Mouse (Mus musculus): ENCODE results near the gene Rprd2. TPM values are rescaled to one million over a fixed set of nuclear protein-coding genes. Genes with fewer than 3 reads are reported as not detected.
"Not testable (repeated sequence)": the region's sequence is repeated elsewhere in the genome, so short reads cannot be mapped to it uniquely, and the experiment has no call there.

The Rprd2 gene
- polyA plus RNA-seq (2012) = 0.52 and 0.66 TPM in 2 replicates

DNA sequence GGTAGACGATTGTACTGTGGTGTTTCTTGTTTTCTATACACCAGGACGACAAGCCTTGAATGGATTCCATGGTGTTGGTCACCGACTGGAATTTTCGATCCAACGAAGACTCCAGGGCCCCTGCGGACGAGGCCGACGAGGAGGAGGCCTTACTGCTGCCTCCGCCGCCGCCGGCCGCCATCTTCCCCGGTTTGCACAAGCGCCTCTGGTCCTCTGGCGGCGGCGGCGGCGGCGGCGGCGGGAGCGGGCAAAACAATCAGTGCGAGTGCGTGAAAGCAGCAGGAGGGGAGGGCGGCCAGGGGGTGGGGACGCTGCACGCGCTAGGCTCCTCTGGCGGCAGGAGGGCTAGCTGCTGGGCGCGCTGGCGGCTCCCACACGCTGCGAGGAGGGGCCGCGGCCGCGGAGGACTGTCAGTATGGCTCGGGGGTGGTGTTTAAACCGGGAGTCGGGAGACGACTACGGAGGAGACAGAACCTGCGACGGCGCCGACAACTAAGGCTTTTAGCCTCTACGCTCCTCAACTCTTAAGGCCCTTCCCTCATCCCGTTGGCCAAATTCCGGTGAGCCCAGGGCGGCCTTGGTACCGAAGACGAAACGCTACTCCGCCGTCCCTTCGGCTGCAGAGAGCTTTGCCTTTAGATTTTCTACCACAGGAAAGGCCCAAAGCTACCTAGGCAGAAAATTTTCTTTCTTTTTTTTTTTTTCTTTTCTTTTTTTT lies at the start of gene Rprd2:
Gene Rprd2 (minus strand): TSS at position 293 of the 718 bp plus-strand sequence.
- peaks cover 46% of the 10 kb centered on the region for H3K4me1 ChIP-seq (ENCODE audit: control insufficient read depth)
- peaks cover 12% of the 10 kb centered on the region for H3K36me3 ChIP-seq (ENCODE audit: control insufficient read depth)
- no peaks in the 10 kb centered on the region for H3K9me3 ChIP-seq (ENCODE audit: control insufficient read depth, low read length)
- H3K27me3 ChIP-seq (ENCODE audit: control insufficient read depth) = no peaks in the 10 kb centered on the region
- TF ChIP-seq TAL1 (IDR thresholded peaks at IDR 0.05; ENCODE audit: low read length) (no peak), GATA1 (IDR thresholded peaks at IDR 0.05; ENCODE audit: low read length) (no peak)
- peak within 1 kb of the TSS; percentile 73 for H3K4me3 ChIP-seq (replicated peaks)

DNA sequence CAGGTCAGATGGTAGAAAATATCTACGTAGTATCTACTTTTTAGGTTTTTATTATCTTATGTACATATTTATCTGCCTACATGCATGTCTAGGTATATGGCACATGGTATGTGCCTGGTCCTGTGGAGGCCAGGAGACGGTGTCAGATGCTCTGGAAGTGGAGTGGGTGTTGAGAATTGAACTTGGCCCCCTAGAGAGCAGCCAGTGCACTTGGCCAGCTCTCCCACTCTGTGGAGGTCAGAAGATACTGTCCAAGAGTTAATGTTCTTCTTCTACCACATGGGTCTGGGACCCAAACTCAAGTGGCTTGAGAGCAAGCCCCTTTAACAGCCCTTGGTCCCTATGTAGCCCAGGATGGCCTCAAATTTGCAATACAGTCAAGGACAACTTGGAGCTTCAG lies 48.7 kb upstream of the Rprd2 start:
- Histone ChIP-seq H3K4me1 (ENCODE audit: control insufficient read depth) (peaks cover 26% of the 10 kb centered on the region), H3K9me3 (ENCODE audit: control insufficient read depth, low read length) (no peaks in the 10 kb centered on the region), H3K27me3 (ENCODE audit: control insufficient read depth) (no peaks in the 10 kb centered on the region), H3K36me3 (ENCODE audit: control insufficient read depth) (peaks cover 70% of the 10 kb centered on the region), H3K4me3 (replicated peaks) (no peak overlapping the region)
- TF ChIP-seq GATA1 (IDR thresholded peaks at IDR 0.05; ENCODE audit: low read length) (no peak), TAL1 (IDR thresholded peaks at IDR 0.05; ENCODE audit: low read length) (no peak)

DNA sequence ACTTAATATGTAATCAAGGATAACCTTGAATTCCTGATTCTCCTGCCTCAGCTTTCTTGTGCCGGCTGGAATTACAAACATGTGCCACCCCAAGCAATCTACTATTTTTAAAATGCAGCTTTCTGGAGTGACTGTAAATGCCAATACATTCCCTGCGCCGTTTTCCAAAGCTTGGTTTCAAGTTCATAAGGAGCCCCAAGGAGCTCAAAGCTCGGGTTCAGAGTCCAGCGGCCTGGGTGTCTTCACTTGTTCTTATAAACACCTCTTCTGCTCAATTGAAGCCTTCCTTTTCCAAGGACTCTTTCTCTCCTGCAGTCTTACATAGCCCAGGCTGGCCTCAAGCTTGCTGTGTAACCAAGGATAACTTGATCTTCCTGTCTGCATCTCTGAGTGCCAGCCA lies 47.4 kb upstream of the Rprd2 start:
- Histone ChIP-seq H3K4me1 (ENCODE audit: control insufficient read depth) (peaks cover 18% of the 10 kb centered on the region), H3K4me3 (replicated peaks) (no peak overlapping the region), H3K27me3 (ENCODE audit: control insufficient read depth) (no peaks in the 10 kb centered on the region), H3K9me3 (ENCODE audit: control insufficient read depth, low read length) (no peaks in the 10 kb centered on the region), H3K36me3 (ENCODE audit: control insufficient read depth) (peaks cover 75% of the 10 kb centered on the region)
- TF ChIP-seq TAL1 (IDR thresholded peaks at IDR 0.05; ENCODE audit: low read length) = no peak
- TF ChIP-seq GATA1 (IDR thresholded peaks at IDR 0.05; ENCODE audit: low read length) = no peak

DNA sequence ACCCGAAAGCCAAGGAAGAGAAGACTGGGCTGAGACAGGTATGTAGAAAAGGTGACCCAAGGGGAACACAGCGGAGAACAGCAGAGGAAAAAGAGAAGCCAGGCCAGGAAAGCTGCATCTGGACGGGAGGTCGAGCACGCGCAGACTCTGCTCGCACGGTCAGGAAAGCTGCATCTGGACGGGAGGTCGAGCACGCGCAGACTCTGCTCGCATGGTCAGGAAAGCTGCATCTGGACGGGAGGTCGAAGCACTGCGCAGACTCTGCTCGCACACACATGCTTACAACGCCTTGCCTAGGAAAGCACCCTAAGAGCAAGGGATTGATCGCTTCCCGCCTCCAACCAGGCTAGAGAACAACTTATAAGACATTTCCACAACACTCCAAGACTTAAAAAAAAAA lies 46.9 kb upstream of the Rprd2 start:
- TF ChIP-seq GATA1 (IDR thresholded peaks at IDR 0.05; ENCODE audit: low read length) = no peak
- no peak for TF ChIP-seq TAL1 (IDR thresholded peaks at IDR 0.05; ENCODE audit: low read length)
- Histone ChIP-seq H3K36me3 (ENCODE audit: control insufficient read depth) (peaks cover 77% of the 10 kb centered on the region), H3K4me3 (replicated peaks) (no peak overlapping the region), H3K4me1 (ENCODE audit: control insufficient read depth) (peaks cover 15% of the 10 kb centered on the region), H3K27me3 (ENCODE audit: control insufficient read depth) (no peaks in the 10 kb centered on the region), H3K9me3 (ENCODE audit: control insufficient read depth, low read length) (no peaks in the 10 kb centered on the region)

DNA sequence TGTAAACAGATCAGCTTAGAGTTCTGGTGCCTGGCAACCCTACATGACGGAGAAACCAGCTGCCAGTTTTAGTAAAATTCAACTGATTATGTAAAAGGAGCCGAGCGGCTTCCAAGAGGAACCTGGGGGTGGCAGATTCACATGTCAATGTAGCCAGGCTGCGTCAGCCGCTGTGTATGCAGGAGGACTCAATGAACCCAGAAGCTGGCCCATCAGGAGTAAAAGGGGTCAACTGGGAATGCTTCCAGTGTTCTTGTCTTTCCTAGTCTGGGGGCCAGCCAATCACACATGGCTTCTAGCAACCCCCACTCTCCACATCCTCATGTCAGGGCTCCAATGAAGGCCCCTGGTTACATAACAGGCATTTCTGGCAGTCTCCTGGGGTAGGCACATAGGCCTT lies 46.4 kb upstream of the Rprd2 start:
- Histone ChIP-seq H3K27me3 (ENCODE audit: control insufficient read depth) (no peaks in the 10 kb centered on the region), H3K4me3 (replicated peaks) (no peak overlapping the region), H3K9me3 (ENCODE audit: control insufficient read depth, low read length) (no peaks in the 10 kb centered on the region), H3K36me3 (ENCODE audit: control insufficient read depth) (peaks cover 76% of the 10 kb centered on the region), H3K4me1 (ENCODE audit: control insufficient read depth) (peaks cover 13% of the 10 kb centered on the region)
- TF ChIP-seq TAL1 (IDR thresholded peaks at IDR 0.05; ENCODE audit: low read length) (no peak), GATA1 (IDR thresholded peaks at IDR 0.05; ENCODE audit: low read length) (no peak)

DNA sequence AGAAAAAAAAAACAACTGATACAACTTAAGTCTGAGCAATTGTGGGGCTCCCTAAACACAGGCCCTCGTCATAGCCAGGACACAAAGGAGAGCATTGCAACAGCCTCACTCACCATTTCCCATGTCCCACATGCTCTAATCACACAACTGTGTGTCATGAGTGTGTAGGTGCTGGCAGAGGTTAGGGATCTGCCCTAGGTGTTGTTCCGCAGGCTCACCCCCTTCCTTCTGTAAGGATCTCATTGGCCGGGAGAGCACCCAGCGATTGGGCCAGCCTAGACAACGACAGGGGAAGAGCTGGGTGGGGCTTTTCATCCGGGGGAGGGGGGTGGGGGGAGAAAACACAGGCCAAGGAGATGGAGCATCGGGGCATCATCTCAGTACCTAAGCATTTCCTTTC lies 44.9 kb upstream of the Rprd2 start:
- H3K27me3 ChIP-seq (ENCODE audit: control insufficient read depth) = no peaks in the 10 kb centered on the region
- TF ChIP-seq GATA1 (IDR thresholded peaks at IDR 0.05; ENCODE audit: low read length) (no peak), TAL1 (IDR thresholded peaks at IDR 0.05; ENCODE audit: low read length) (no peak)
- peaks cover 6% of the 10 kb centered on the region for H3K4me1 ChIP-seq (ENCODE audit: control insufficient read depth)
- H3K9me3 ChIP-seq (ENCODE audit: control insufficient read depth, low read length) = no peaks in the 10 kb centered on the region
- H3K4me3 ChIP-seq (replicated peaks) = no peak overlapping the region
- H3K36me3 ChIP-seq (ENCODE audit: control insufficient read depth) = peaks cover 62% of the 10 kb centered on the region

DNA sequence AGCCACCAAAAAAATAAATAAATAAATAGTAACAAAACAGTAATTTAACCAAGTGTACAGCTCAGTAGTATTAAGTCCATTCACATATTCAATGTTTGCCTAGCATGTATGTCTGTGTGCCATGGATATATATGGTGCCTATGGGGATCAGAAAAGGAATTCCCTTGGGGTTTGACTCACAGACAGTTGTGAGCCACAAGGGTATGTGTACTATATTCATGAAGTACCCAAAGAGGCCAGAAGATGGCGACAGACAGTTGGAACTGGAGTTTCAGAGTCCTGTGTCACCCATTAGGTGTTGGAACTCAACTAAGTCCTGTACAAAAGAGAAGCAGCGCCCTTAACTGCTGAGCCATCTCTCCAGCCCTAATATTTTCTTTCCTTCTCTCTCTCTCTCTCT lies 43.1 kb upstream of the Rprd2 start:
- Histone ChIP-seq H3K4me1 (ENCODE audit: control insufficient read depth) (peaks cover 8% of the 10 kb centered on the region), H3K36me3 (ENCODE audit: control insufficient read depth) (peaks cover 45% of the 10 kb centered on the region), H3K27me3 (ENCODE audit: control insufficient read depth) (no peaks in the 10 kb centered on the region), H3K9me3 (ENCODE audit: control insufficient read depth, low read length) (no peaks in the 10 kb centered on the region), H3K4me3 (replicated peaks) (no peak overlapping the region)
- TF ChIP-seq TAL1 (IDR thresholded peaks at IDR 0.05; ENCODE audit: low read length) = no peak
- TF ChIP-seq GATA1 (IDR thresholded peaks at IDR 0.05; ENCODE audit: low read length) = no peak

DNA sequence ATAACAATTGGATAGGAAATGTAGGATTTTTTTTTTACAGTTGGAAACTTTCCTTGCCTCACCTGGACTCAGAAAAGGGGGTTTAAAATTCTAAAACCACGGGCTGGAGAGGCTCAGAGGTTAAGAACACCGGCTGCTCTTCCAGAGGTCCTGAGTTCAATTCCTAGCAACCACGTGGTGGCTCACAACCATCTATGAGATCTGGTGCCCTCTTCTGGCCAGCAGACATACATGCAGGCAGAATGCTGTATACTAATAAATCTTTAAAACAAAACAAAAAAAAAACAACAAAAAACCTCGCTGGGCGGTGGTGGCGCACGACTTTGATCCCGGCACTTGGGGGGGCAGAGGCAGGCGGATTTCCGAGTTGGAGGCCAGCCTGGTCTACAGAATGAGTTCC lies 42.6 kb upstream of the Rprd2 start:
- Histone ChIP-seq H3K4me3 (replicated peaks) (no peak overlapping the region), H3K9me3 (ENCODE audit: control insufficient read depth, low read length) (no peaks in the 10 kb centered on the region), H3K36me3 (ENCODE audit: control insufficient read depth) (peaks cover 40% of the 10 kb centered on the region), H3K4me1 (ENCODE audit: control insufficient read depth) (peaks cover 13% of the 10 kb centered on the region), H3K27me3 (ENCODE audit: control insufficient read depth) (no peaks in the 10 kb centered on the region)
- no peak for TF ChIP-seq GATA1 (IDR thresholded peaks at IDR 0.05; ENCODE audit: low read length)
- TF ChIP-seq TAL1 (IDR thresholded peaks at IDR 0.05; ENCODE audit: low read length) = no peak

DNA sequence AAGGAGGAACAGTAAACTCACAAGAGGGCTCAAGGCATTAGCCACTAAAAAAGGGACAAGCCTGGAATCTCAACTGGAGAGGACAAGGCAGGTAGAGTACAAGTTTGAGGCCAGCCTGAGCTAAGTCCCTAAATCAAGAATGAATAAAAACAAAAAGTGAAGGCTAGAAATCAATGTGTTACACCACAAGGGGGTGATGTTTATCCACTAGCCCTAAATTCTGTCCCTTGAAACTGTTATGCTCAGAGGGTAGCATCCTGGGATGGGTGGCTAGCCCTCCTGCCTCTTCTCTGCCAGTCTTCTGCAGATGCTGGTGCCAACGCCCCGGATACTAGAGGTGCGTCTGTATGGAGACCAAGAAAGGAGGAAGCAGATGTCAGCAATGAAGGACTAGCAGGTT lies 41.7 kb upstream of the Rprd2 start:
- Histone ChIP-seq H3K27me3 (ENCODE audit: control insufficient read depth) (no peaks in the 10 kb centered on the region), H3K4me3 (replicated peaks) (no peak overlapping the region), H3K36me3 (ENCODE audit: control insufficient read depth) (peaks cover 33% of the 10 kb centered on the region), H3K9me3 (ENCODE audit: control insufficient read depth, low read length) (no peaks in the 10 kb centered on the region), H3K4me1 (ENCODE audit: control insufficient read depth) (peaks cover 18% of the 10 kb centered on the region)
- no peak for TF ChIP-seq TAL1 (IDR thresholded peaks at IDR 0.05; ENCODE audit: low read length)
- no peak for TF ChIP-seq GATA1 (IDR thresholded peaks at IDR 0.05; ENCODE audit: low read length)

DNA sequence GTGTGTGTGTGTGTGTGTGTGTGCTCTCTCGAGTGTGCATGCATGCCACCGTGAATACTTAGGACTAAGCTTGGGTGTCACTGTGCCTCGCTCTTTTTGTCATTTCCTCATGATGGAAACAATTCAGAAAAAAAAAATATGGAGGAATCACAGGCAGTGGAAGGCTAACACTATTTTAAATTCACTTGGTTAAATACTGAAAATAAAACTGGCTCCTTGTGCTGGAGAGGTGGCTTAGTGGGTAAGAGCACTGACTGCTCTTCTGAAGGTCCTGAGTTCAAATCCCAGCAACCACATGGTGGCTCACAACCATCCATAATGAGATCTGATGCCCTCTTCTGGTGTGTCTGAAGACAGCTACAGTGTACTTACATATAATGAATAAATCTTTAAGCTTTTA lies 39.6 kb upstream of the Rprd2 start:
- peaks cover 27% of the 10 kb centered on the region for H3K36me3 ChIP-seq (ENCODE audit: control insufficient read depth)
- not testable (repeated sequence) for H3K27me3 ChIP-seq (ENCODE audit: control insufficient read depth); H3K4me3 ChIP-seq (replicated peaks); H3K9me3 ChIP-seq (ENCODE audit: control insufficient read depth, low read length)
- peaks cover 29% of the 10 kb centered on the region for H3K4me1 ChIP-seq (ENCODE audit: control insufficient read depth)

DNA sequence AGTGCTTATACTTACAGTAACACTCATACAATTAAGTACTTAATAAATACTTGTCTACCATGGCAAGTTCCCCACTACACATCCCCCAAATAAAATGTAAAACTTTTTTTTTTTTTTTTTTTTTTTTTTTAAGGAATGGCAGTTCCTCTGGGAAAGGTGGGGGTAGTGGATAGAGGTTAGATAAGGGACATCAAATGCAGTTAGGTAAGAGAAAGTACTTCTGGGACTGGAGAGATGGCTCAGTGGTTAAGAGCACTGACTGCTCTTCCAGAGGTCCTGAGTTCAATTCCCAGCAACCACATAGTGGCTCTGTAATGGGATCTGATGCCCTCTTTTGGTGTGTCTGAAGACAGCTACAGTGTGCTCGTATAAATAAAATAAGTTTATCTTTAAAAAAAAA lies 38.4 kb upstream of the Rprd2 start:
- Histone ChIP-seq H3K4me1 (ENCODE audit: control insufficient read depth) (peaks cover 40% of the 10 kb centered on the region), H3K36me3 (ENCODE audit: control insufficient read depth) (peaks cover 32% of the 10 kb centered on the region)
- H3K9me3 ChIP-seq (ENCODE audit: control insufficient read depth, low read length); H3K27me3 ChIP-seq (ENCODE audit: control insufficient read depth); H3K4me3 ChIP-seq (replicated peaks): not testable (repeated sequence)

All from erythroblast, embryonic 14.5 days (primary cell).